Mouse (Mus musculus) hindbrain, embryonic 10.5 days (tissue): ENCODE measurements around the gene Nsmce4a. TPM values are rescaled to one million over a fixed set of nuclear protein-coding genes. Genes with fewer than 3 reads are reported as not detected.
A peak's percentile ranks its signal among the peaks of the same experiment; 100 is the strongest.

ENCODE experiments used
- DNase-seq: peaks from one replicate; pipeline ENCODE4 v3.0.0-alpha.2; 2017; ENCODE audit warnings: low spot score
- H3K27ac ChIP-seq: fragments of 300-500 bp; sonication (generic); 2 replicates; pipeline ENCODE4 v1.5.1; 2016; ENCODE audit warnings: mild to moderate bottlenecking, moderate library complexity
- H3K27me3 ChIP-seq: fragments of 300-500 bp; sonication (generic); 2 replicates; pipeline ENCODE4 v1.6.1; 2016; ENCODE audit warnings: mild to moderate bottlenecking; ENCODE audit not compliant: poor library complexity, insufficient read depth, severe bottlenecking
- H3K36me3 ChIP-seq: fragments of 300-500 bp; sonication (generic); 2 replicates; pipeline ENCODE4 v1.6.1; 2016; ENCODE audit warnings: mild to moderate bottlenecking, moderate library complexity
- H3K4me1 ChIP-seq: fragments of 300-500 bp; sonication (generic); replicated peaks from 2 replicates; pipeline ENCODE4 v1.6.1; 2016; ENCODE audit warnings: mild to moderate bottlenecking
- H3K4me3 ChIP-seq: fragments of 300-500 bp; sonication (generic); 2 replicates; pipeline ENCODE4 v1.5.1; 2016; ENCODE audit warnings: mild to moderate bottlenecking, moderate library complexity
- H3K9me3 ChIP-seq: fragments of 300-500 bp; sonication (generic); 2 replicates; pipeline ENCODE4 v1.6.1; 2016; ENCODE audit warnings: mild to moderate bottlenecking, moderate library complexity
- whole genome bisulfite sequencing: fragments of 180-500 bp; shearing (Covaris S2); methylation state at CpG from one replicate; pipeline ENCODE4 v1.1.7; 2016; 5-methylcytosine and 5-hydroxymethylcytosine counted together
- polyA plus RNA-seq: library from polyadenylated mRNA; unstranded; fragments of >200 nt; fragmentation: Nextera tagmentation; extraction: Ambion mirVana; gene quantifications from 2 replicates; pipeline ENCODE4 v1.2.1, GENCODE M21; 2016

Gene Nsmce4a
- 183 and 186 TPM in 2 replicates for polyA plus RNA-seq

- no peaks in the 10 kb centered on the region for H3K36me3 ChIP-seq
- 83% methylated on average over 11 of the region's 11 CpGs for WGBS
- H3K27ac ChIP-seq, result no peak within 1 kb of the TSS
- H3K27me3 ChIP-seq, result peaks cover 4% of the 10 kb centered on the region; the same call in 1 of the 2 replicates
- no peak within 1 kb of the TSS for H3K4me3 ChIP-seq
- DNase-seq, result no peak
- peaks cover 30% of the 10 kb centered on the region for H3K4me1 ChIP-seq
- H3K9me3 ChIP-seq, result no peaks in the 10 kb centered on the region
These were observed at the start of gene Nsmce4a for GRCm38 (mm10) chr7:130572821-130573220. Gene Nsmce4a (minus strand): TSS chr7:130573118.

DNA sequence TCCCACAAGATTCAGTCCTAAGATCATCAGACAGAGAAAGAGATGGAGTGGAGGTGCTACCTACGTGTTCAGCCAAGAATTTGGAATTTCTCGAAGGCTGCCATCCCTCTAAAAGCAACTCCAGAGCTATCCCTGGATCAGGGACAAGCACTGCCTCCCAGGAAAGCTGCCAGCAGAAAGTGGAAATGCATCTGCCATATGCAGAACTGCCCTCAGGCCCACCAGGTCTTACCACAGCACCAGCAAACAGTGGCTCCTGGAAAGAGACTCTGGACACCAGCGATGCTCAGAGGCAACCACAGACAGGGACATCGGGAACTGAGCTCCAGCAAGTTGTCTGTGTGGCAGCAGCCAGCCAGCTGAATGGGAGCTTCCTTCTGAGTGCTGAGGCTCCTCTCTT, 49.4 kb upstream of the Nsmce4a start:
- DNase-seq, result no peak
- 89% methylated on average over 4 of the region's 4 CpGs for WGBS

DNA sequence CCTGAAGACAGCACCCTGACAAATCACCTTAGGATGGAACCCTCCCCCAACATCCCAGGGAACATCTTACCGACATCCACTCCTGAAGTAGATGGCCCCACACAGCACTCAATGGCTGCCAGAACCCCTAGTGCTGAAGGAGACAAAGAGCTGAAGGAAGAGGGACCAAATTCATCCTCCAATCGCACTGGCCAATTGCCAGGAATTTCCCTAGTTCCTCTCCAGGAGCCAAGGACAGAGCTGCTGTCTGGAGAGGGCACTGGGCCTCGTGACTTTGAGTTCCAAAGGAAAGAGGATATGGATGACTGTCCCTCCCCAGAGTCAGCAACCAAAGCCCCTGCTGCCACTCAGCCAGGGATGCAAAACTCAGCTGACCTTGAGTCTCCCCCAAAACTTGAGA, 49.0 kb upstream of the Nsmce4a start:
- no peak overlapping the region for H3K4me3 ChIP-seq
- H3K4me1 ChIP-seq, result peaks cover 6% of the 10 kb centered on the region; the same call in 1 of the 2 replicates
- no peaks in the 10 kb centered on the region for H3K36me3 ChIP-seq
- 0 out of 2 replicates have a peak overlapping the region, but pooled peaks have one; percentile 16 for H3K27ac ChIP-seq
- no peak for DNase-seq
- H3K27me3 ChIP-seq, result 0 out of 2 replicates have a peak, but pooled peaks cover 6% of the 10 kb centered on the region
- 67% methylated on average over 3 of the region's 3 CpGs for WGBS
- no peaks in the 10 kb centered on the region for H3K9me3 ChIP-seq

More for the DNA sequence above, 49.4 kb upstream of the Nsmce4a start:
- no peak overlapping the region for H3K4me3 ChIP-seq
- 0 out of 2 replicates have a peak, but pooled peaks cover 6% of the 10 kb centered on the region for H3K27me3 ChIP-seq
- peaks cover 6% of the 10 kb centered on the region; the same call in 1 of the 2 replicates for H3K4me1 ChIP-seq
- H3K9me3 ChIP-seq, result no peaks in the 10 kb centered on the region
- H3K27ac ChIP-seq, result no peak overlapping the region
- H3K36me3 ChIP-seq, result no peaks in the 10 kb centered on the region

GRCm38 (mm10) chr7:130621068-130621467, 48.1 kb upstream of the Nsmce4a start:
- H3K27me3 ChIP-seq, result no peaks in the 10 kb centered on the region
- WGBS, result 95% methylated on average over 2 of the region's 2 CpGs

GRCm38 (mm10) chr7:130617591-130617990, 44.7 kb upstream of the Nsmce4a start:
- Histone ChIP-seq H3K9me3 (no peaks in the 10 kb centered on the region), H3K27ac (no peak overlapping the region), H3K4me1 (peaks cover 6% of the 10 kb centered on the region; the same call in 1 of the 2 replicates), H3K4me3 (no peak overlapping the region), H3K36me3 (no peaks in the 10 kb centered on the region), H3K27me3 (no peaks in the 10 kb centered on the region)
- DNase-seq, result no peak
- WGBS, result 96% methylated on average over 3 of the region's 3 CpGs

More at GRCm38 (mm10) chr7:130621068-130621467, 48.1 kb upstream of the Nsmce4a start:
- Histone ChIP-seq H3K9me3 (no peaks in the 10 kb centered on the region), H3K27ac (no peak overlapping the region), H3K4me3 (no peak overlapping the region), H3K36me3 (no peaks in the 10 kb centered on the region), H3K4me1 (peaks cover 6% of the 10 kb centered on the region; the same call in 1 of the 2 replicates)
- DNase-seq, result no peak

DNA sequence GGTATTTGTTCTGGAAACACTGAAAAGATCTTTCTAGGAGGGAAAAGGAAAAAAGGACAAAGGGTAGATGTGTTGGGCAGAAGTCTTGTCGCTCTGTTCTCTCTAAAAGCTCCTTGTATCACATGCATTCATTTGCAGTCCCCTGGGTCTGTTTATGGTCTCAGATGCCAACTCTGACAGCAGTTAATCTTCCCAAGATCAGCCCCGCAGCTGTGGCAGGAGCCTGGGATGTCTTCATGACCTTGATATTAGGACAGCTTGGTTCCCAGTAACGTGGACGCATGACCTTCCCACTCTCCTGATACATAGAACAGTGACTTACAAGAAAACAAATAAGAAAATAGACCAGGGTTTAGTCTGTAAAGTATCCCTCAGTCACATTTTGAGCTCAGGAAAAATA, 41.1 kb upstream of the Nsmce4a start:
- Histone ChIP-seq H3K27ac (no peak overlapping the region), H3K9me3 (no peaks in the 10 kb centered on the region), H3K27me3 (no peaks in the 10 kb centered on the region), H3K4me3 (no peak overlapping the region), H3K36me3 (no peaks in the 10 kb centered on the region), H3K4me1 (no peaks in the 10 kb centered on the region)
- 73% methylated on average over 4 of the region's 4 CpGs for WGBS
- DNase-seq, result no peak

- no peak for DNase-seq
- Histone ChIP-seq H3K36me3 (no peaks in the 10 kb centered on the region), H3K4me3 (no peak overlapping the region), H3K4me1 (peaks cover 4% of the 10 kb centered on the region; the same call in 1 of the 2 replicates), H3K27me3 (no peaks in the 10 kb centered on the region), H3K9me3 (no peaks in the 10 kb centered on the region), H3K27ac (no peak overlapping the region)
- 92% methylated on average over 4 of the region's 4 CpGs for WGBS
These were observed 34.0 kb upstream of the Nsmce4a start for GRCm38 (mm10) chr7:130606958-130607357.

DNA sequence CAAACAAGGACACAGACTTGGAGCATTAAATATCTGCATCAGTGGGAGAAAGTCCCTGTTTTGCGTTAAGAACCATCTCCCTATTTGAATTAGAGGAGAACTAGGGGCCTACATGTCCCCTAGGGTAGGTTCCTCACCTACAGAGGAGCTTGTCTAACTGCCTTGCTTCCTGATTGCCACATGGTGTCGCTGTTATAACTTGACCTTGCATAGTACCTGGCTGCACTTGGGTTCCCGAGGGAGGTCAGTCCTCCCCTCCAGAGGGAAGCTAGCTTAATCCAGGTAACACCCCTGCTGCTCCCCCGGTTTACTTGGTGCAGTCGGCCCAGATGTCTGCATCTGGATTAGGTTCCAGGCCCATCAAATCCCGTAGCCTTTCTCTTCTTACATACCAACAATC, 32.2 kb upstream of the Nsmce4a start:
- H3K27me3 ChIP-seq, result no peaks in the 10 kb centered on the region
- no peaks in the 10 kb centered on the region for H3K9me3 ChIP-seq
- H3K36me3 ChIP-seq, result no peaks in the 10 kb centered on the region
- DNase-seq, result no peak
- 27% methylated on average over 6 of the region's 6 CpGs for WGBS
- peaks cover 4% of the 10 kb centered on the region; the same call in 1 of the 2 replicates for H3K4me1 ChIP-seq
- no peak overlapping the region for H3K27ac ChIP-seq
- no peak overlapping the region for H3K4me3 ChIP-seq

DNA sequence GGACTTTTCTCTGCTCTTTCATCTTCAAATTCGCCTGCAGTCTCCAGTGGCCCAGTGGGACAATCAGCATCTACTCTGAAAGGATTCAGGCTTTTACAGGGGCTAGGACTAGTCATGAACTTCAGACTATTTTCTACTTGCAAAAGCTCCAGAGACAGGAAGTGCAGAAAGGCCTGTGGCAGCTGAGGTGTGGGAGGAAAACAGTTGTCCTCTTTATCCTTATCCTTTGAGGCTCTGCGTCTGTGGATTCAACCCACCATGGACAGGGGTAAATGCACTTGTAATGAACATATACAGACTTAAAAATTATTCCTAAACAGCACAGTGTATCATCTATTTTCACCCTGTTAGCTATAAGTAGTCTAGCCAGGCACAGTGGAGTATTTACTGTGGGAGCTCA, 31.5 kb upstream of the Nsmce4a start:
- 83% methylated on average over 2 of the region's 2 CpGs for WGBS
- H3K27me3 ChIP-seq, result no peaks in the 10 kb centered on the region

GRCm38 (mm10) chr7:130603556-130603955, 30.6 kb upstream of the Nsmce4a start:
- H3K27ac ChIP-seq, result no peak overlapping the region
- DNase-seq, result no peak
- 89% methylated on average over 5 of the region's 5 CpGs for WGBS
- no peaks in the 10 kb centered on the region for H3K36me3 ChIP-seq
- H3K9me3 ChIP-seq, result no peaks in the 10 kb centered on the region
- H3K4me3 ChIP-seq, result no peak overlapping the region
- peaks cover 4% of the 10 kb centered on the region; the same call in 1 of the 2 replicates for H3K4me1 ChIP-seq
- H3K27me3 ChIP-seq, result no peaks in the 10 kb centered on the region

More for the DNA sequence above, 31.5 kb upstream of the Nsmce4a start:
- Histone ChIP-seq H3K4me3 (no peak overlapping the region), H3K36me3 (no peaks in the 10 kb centered on the region), H3K27ac (no peak overlapping the region), H3K9me3 (no peaks in the 10 kb centered on the region), H3K4me1 (peaks cover 4% of the 10 kb centered on the region; the same call in 1 of the 2 replicates)
- DNase-seq, result no peak

- no peaks in the 10 kb centered on the region for H3K27me3 ChIP-seq
- H3K4me1 ChIP-seq, result peaks cover 3% of the 10 kb centered on the region; the same call in 1 of the 2 replicates
- WGBS, result 85% methylated on average over 1 of the region's 1 CpGs
- DNase-seq, result no peak
- H3K36me3 ChIP-seq, result no peaks in the 10 kb centered on the region
- no peak overlapping the region for H3K27ac ChIP-seq
- no peaks in the 10 kb centered on the region for H3K9me3 ChIP-seq
- H3K4me3 ChIP-seq, result no peak overlapping the region
These were observed 29.9 kb upstream of the Nsmce4a start for GRCm38 (mm10) chr7:130602804-130603203.

DNA sequence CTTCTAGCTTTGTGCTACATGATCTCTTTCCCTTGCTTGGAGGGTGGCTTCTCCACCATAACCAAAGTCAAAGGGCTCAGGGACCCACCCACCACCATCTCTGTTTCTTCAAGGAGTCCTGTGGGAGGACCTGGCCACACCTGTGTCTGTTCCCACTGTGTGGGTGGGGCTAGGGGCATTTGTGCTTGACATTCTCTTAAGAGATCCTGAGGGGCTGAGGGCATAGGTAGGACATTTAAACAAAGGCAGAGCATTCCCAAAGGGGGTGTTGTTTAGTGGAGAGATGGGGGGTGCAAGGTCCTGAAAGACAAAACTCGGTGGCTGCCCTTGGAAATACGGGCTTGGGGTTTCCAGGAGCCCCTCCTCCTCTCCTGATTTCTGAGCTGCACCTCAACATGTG, 27.6 kb upstream of the Nsmce4a start:
- DNase-seq, result no peak
- Histone ChIP-seq H3K4me3 (no peak overlapping the region), H3K9me3 (no peaks in the 10 kb centered on the region), H3K27ac (no peak overlapping the region), H3K27me3 (no peaks in the 10 kb centered on the region), H3K36me3 (no peaks in the 10 kb centered on the region), H3K4me1 (0 out of 2 replicates have a peak, but pooled peaks cover 10% of the 10 kb centered on the region)
- 72% methylated on average over 2 of the region's 2 CpGs for WGBS

GRCm38 (mm10) chr7:130600074-130600473, 27.2 kb upstream of the Nsmce4a start:
- DNase-seq, result no peak
- WGBS, result 83% methylated on average over 3 of the region's 3 CpGs

More at GRCm38 (mm10) chr7:130600074-130600473, 27.2 kb upstream of the Nsmce4a start:
- Histone ChIP-seq H3K9me3 (no peaks in the 10 kb centered on the region), H3K4me1 (0 out of 2 replicates have a peak, but pooled peaks cover 10% of the 10 kb centered on the region), H3K27me3 (no peaks in the 10 kb centered on the region), H3K36me3 (no peaks in the 10 kb centered on the region), H3K27ac (no peak overlapping the region), H3K4me3 (no peak overlapping the region)
